ENCODE assay signal across 8 mouse cellular contexts in genomic region chr4:24574276-24574675, GRCm38 (mm10).
DNase-seq lines count a peak whose midpoint lies in the region; ATAC-seq and TF ChIP-seq lines count a peak whose summit lies in the region.

No protein-coding gene starts in this region.

- H3K4me2 ChIP-seq in intestine, postnatal 0 days (replicated peaks; ENCODE audit: low read depth): no peak overlapping the region
- no peak overlapping the region for H3K4me2 ChIP-seq in midbrain, embryonic 13.5 days (replicated peaks)

- H3K4me3 ChIP-seq in gastrocnemius, adult 2 months: no peak overlapping the region
- no peak overlapping the region for H3K4me3 ChIP-seq in intestine, postnatal 0 days (ENCODE audit: low read depth, low read length)
- no peak overlapping the region for H3K4me3 ChIP-seq in midbrain, embryonic 13.5 days (replicated peaks)

- no peak overlapping the region for H3K9ac ChIP-seq in intestine, postnatal 0 days (ENCODE audit: low read depth, low read length)
- H3K9ac ChIP-seq in midbrain, embryonic 13.5 days (replicated peaks): no peak overlapping the region

- no peaks in the 10 kb centered on the region for H3K9me3 ChIP-seq in intestine, postnatal 0 days (ENCODE audit: control insufficient read depth)
- H3K9me3 ChIP-seq in midbrain, embryonic 13.5 days: no peaks in the 10 kb centered on the region

- ATAC-seq in intestine, postnatal 0 days: peak; percentile 60; the same call in 1 of the 2 replicates
- peak; percentile 87; the same call in 1 of the 2 replicates for ATAC-seq in midbrain, embryonic 13.5 days

- intact Hi-C loops in gastrocnemius, adult 2 months (cut with DNase I): loop anchor here (5.0 kb wide), 1 partner anchor 327 kb away; no protein-coding TSS in a partner anchor
- intact Hi-C loops in left cerebral cortex, postnatal 36 days (cut with DNase I): loop anchor here (5.0 kb wide), 1 partner anchor 327 kb away; no protein-coding TSS in a partner anchor

- H3K27ac ChIP-seq in gastrocnemius, adult 2 months: no peak overlapping the region
- no peak overlapping the region for H3K27ac ChIP-seq in intestine, postnatal 0 days (ENCODE audit: low read depth, low read length)
- no peak overlapping the region for H3K27ac ChIP-seq in midbrain, embryonic 13.5 days

- WGBS in intestine, postnatal 0 days: 25% methylated on average over 6 of the region's 6 CpGs
- WGBS in midbrain, embryonic 13.5 days: 18% methylated on average over 6 of the region's 6 CpGs

- no peaks in the 10 kb centered on the region for H3K27me3 ChIP-seq in intestine, postnatal 0 days (replicated peaks; ENCODE audit: control insufficient read depth, insufficient read depth, low read length)
- H3K27me3 ChIP-seq in midbrain, embryonic 13.5 days: no peaks in the 10 kb centered on the region

- peak; percentile 99 for TF ChIP-seq CTCF in gastrocnemius, adult 2 months (IDR thresholded peaks at IDR 0.05)
- TF ChIP-seq CTCF in intestine, postnatal 0 days (IDR thresholded peaks at IDR 0.05; ENCODE audit: low read depth): peak; percentile 90

- no peaks in the 10 kb centered on the region for H3K4me1 ChIP-seq in intestine, postnatal 0 days (replicated peaks; ENCODE audit: control insufficient read depth, insufficient read depth, low read length)
- peaks cover 1% of the 10 kb centered on the region; the same call in 1 of the 2 replicates for H3K4me1 ChIP-seq in midbrain, embryonic 13.5 days (replicated peaks)

- peak; percentile 59 to 91 for DNase-seq in adrenal gland, adult (ENCODE audit: inconsistent age in 2 of 2, low spot score in 1 of 2)
- DNase-seq in cerebellum, postnatal 36 days: peak; percentile 76 to 81
- DNase-seq in gastrocnemius, adult 2 months: peak; percentile 76
- peak; percentile 77 to 84 for DNase-seq in left cerebral cortex, postnatal 36 days (ENCODE audit: low spot score in 2 of 2)
- peak; percentile 7 for DNase-seq in skeletal muscle tissue, adult 2 months (ENCODE audit: low read depth, low spot score)
- DNase-seq in yolk sac, embryonic 10.5 days (ENCODE audit: low spot score): peak; percentile 23

- peaks cover 5% of the 10 kb centered on the region; the same call in 1 of the 2 replicates for H3K36me3 ChIP-seq in intestine, postnatal 0 days (ENCODE audit: control insufficient read depth, insufficient read depth)
- 0 out of 2 replicates have a peak, but pooled peaks cover 4% of the 10 kb centered on the region for H3K36me3 ChIP-seq in midbrain, embryonic 13.5 days

Comparison
In these comparisons a context has a peak if more than half of its experiments do, and no peak if none do; other contexts are left out.
1. DNase-seq: peak in every context shown above with its lines; median percentile 80 in left cerebral cortex, postnatal 36 days; 78 in cerebellum, postnatal 36 days; 76 in gastrocnemius, adult 2 months; 75 in adrenal gland, adult; 23 in yolk sac, embryonic 10.5 days; 7 in skeletal muscle tissue, adult 2 months.